Mouse (Mus musculus): ENCODE data around the gene Lypd3.

- no peak for TF ChIP-seq CTCF (IDR thresholded peaks at IDR 0.05; ENCODE audit: extremely low read depth, insufficient read depth, insufficient read length, insufficient replicate concordance)
- no peak for TF ChIP-seq POLR2A (IDR thresholded peaks at IDR 0.05; ENCODE audit: low read depth, low read length)
Measured at GRCm38 (mm10) chr7:24629672-24630071, 6.7 kb upstream of the Lypd3 start.

Data from spleen, adult 2 months (tissue).